Mouse (Mus musculus): ENCODE measurements around the gene Alg12.
"Not testable (repeated sequence)": the region's sequence is repeated elsewhere in the genome, so short reads cannot be mapped to it uniquely, and the experiment has no call there.

Alg12 gene

DNA sequence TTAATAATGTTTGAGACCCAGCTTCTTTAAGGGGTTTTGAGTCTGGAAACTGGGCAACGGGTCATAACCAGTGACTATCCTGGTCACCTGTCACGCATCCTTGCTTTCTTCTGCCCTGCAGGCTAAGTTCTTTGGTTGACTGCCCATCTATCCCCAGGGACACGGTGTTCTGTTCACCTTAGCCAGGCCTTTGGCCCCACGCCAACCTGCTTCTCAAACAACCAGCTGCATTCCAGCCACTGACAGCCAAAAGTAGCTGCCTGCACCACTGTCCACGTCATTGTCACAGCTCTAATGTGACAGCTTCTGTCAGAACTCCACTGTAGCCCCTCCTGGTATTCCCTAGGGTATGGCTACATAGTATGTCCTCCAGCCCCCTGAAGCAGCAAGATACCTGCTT lies 12.4 kb upstream of the Alg12 start:
- DNase-seq (ENCODE audit: extremely low spot score) = no peak

DNA sequence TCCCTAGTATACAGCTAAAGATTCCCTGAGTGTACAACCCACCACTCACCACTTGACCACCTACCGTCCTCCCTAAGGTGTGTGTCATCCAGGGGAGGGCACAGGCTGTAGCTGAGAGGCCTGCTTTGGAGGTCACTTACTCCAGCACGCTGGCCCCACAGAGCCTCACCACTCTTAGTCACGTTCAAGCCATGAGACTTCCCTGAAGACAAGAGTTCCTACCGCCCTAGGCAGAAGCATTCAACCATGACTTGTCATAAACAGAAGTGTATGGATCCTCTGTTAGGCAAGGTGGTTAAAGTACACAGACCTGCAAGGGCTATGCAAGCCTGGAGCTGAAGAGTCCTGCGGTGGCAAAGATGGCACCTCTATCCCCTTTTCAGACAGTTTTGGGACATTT lies 11.6 kb upstream of the Alg12 start:
- no peak for DNase-seq (ENCODE audit: extremely low spot score)

DNA sequence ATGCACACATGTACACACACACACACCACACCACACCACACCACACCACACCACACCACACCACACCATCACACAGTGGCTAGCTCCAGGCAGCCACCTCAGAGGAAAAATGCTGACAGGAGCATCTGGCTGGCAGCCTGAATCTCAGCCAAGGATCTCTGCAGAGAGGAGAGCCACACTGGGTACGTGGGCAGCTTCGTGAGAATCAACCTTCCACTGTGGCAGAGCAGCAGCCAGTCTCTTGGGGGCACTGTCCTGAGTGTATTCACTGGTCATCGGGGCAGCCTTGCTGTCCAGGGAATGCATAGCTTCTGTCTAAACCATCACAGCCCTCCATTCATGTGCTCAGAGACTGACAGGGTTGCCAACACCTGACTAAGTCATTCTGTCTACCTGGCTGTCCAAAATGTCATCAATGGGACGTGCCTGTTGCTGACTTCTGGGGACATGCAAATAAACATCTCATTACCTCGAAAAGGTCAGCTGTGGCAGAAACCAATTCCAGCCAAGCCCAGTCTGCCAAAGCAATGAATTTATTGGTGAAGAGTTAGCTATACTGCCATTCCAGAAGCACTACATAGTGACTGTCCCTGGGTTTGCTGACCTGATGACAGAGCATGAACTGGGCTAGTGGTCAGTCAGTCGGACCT lies 10.8 kb upstream of the Alg12 start:
- no peak for DNase-seq (ENCODE audit: extremely low spot score)

DNA sequence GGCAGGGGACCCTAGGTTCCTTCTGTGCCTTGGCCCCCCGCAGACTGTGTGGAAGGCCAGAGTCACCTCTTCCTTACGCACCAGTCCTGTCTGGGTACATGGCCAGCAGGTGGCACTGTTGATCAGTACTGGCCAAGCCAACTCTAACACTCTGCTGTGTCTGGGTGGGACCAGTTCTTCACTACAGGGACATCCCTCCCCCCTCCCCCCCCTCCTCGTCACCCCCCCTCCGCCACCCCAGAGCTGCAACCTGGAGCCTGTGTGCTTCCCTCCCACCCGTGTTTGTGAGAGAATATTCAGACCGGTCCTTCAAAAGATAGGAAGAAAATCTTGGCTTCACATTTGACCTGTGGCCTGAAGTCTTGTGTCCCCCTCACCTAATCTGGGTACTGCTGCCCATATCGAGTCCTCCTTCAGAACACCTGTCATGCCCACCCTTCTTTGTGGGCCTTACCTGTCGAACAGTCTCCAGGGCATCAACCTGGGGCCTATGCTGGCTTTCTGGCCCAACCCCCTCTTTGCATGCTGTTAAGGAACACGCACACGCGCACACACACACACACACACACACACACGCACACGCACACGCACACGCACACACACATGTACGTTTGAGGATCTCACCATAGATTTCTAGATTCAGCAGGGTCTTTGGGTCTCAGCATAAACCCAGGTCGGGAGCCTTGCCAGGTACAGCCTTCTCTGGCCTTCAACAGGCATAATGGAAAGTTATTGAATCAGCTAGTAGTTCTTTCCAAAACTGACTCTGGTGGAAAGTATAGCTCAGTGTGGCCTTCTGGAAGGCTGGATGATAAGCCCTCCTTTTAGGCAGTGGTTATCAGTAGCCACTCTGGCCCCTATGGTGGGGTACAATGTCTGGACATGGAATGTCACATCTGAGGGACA lies 9.9 kb upstream of the Alg12 start:
- DNase-seq (ENCODE audit: extremely low spot score) = peak; percentile 83

DNA sequence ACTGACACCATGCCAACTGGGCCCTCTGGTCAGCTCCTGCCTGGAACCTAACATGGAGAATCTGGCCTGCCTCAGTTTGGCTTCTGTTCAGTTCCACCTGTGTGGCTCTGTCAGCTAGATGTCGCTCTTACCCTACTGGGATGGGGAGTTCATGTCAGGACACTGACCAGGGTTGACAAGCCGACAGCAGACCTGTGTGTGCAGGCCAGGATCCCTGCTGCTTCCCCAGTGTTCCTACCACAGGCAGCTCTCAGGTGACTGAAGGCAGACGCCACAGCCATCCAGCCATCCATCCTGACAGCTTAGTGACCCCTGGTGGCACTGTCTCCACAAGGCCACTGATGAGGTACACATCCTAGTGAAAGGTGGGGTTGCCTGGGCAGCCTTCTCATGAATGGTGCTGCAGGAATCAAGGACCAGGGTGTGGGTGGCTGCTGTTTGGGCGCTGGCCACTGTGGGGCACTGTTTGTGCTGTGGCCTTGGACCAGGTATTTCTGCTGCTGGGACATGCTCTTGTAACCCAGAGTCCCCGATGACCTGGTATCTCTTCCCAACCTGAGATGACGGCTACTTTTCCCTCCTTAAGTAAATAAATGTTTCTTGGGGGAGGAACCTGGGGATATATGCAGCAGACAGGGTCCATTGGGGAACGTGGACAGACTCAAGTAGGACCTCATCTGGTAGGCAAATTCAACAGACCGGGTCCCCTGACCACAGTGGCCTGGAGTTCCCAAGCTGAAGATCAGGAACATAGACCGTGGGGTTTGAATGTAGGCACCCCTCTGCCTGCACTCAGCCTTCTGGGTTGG lies 9.1 kb upstream of the Alg12 start:
- DNase-seq (ENCODE audit: extremely low spot score) = peak; percentile 72

DNA sequence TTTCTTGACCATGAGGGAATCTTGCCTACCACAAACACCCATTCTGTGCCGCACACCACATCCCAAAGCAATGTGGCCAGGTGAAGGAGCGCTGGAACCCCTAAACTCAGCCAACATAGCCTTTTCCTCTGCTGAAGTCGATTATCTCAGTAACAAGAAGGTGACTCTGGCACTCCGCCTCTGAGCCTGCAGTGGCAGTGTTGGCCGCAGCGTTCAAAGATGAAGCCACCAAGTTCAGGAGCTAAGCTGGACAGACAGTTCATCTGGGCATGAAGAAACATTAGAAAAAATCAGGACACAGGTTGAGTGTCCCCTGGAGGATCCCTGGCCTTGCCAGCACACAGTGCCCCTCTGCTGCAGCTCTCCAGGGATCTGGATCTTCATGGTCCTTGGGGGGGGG lies 8.3 kb upstream of the Alg12 start:
- no peak for DNase-seq (ENCODE audit: extremely low spot score)

DNA sequence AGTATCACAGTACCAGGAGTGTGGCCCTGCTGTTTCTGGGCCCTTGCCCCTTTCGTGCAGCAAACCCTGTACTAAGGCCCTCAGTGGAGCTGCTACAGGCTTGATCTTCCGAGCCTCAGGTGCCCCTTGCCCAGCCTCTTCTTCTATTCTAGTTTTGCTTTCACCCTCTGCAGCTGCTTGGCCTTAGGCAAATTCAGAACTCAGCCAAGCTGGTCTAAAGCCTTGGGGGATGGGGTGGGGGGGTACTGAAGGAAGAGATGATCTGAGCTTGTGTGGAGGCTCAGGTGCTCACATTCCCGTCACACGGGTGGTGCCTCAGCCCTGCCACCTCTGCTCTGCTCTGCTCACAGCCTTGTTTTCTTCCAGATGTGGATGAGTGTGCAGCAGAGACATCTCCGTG lies 4.3 kb upstream of the Alg12 start:
- DNase-seq (ENCODE audit: extremely low spot score) = no peak

DNA sequence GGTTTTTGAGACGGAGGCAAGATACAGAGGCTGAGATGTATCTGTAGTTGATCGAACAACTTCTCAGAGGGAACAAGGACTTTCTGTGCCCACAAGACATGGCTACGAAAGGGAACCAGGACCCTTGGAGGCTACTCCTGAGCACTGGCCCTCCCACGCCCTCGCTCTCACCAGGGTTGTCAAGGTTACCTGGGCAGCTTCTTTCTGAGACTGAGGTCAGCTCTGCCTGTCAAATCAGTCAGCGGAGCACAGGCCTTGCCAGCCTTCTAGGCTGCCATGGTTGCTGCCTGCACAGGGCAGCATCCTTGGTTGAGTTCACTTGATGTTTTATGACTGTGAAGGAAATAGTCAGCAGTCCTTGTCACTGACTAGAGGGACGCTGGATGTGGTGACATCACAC lies 3.4 kb upstream of the Alg12 start:
- DNase-seq (ENCODE audit: extremely low spot score) = no peak

DNA sequence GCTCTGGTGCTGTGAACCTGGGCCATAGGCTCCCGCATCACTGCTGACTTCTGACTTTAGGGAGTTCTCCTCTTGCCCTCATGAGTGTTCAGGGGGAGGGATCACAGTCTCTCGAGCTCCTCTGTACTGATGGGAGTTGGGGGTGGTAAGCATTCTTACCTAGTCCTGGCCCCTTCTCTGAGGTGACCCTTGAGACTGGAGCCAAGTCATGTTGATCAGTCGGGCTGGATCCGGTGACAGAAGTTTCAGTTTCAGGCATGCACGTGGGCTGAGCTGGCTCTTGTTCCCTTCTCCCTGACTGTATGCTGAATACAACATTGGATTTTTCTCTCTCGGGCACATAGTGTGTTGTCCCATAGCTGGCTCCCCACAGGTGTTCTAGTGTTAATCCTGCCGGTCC lies 2.3 kb upstream of the Alg12 start:
- no peak for DNase-seq (ENCODE audit: extremely low spot score)

DNA sequence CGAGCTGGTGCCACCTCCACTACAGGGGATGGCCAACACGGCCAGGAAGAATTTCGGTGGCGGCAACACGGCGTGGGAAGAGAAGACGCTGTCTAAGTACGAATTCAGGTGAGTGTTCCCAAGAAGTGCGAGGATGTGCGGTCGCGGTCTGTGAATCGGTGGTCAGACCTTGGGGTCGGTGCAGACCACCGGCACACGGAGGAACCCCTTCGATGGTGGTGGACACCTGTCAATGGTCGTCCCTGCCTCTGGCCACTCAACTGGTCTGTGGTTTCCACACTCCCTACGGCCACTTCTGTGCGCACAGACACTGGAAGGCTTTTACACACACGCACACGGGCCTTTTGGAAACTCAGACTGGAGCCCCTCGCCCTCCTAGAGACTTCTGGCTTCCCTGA lies 787 bp upstream of the Alg12 start:
- no peak for DNase-seq (ENCODE audit: extremely low spot score)

DNA sequence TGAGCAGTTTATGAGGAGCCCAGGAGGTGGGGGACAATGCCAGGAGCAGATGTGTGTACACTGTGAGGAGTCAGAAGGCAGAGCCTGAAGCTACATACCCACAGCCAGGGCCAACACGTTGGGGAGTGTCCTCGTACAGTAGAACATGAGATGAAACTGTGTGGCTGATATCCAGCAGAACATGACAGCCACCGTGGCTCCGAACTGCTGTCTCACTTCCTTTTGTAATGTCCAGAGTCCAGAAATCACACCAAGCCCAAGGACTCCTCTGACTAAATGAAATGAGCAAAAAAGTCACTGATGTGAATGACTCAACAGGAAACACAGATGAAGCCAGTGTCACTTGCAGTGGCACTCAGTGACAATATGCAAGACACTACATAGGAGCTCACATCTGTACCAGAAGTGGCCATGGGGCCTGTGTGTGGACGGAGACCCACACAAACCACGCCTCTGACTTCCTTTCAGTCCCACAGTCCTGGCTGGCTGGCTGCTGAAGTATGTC lies 3.9 kb downstream of the Alg12 start:
- DNase-seq (ENCODE audit: extremely low spot score) = no peak

DNA sequence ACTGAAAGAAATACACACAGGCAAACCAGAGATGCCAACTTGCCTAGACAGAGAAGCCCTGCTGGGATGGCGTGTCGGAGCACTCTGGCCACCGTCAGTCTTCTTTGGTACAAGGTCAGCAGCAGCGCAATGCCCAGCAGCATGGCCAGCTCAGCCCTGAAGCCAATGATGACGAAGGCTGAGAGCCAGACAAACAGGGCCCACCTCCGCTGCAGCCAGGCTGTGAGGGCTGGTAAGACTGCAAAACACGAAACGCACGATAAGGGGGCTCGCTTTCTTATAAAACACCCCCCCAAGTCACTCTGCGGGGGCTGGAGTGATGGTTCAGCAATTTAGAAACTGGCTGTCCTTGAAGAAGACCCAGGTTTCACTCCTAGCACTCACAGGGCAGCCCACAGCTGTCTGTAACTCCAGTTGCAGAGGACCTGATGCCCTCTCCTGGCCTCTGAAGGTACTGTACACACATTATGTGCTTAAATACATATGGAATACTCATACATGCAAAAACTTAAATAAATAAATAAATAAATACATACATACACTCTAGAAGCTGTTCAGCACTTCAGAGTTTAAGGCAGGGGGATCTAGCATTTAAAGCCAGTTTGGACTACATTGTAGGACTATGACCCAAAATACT lies 4.6 kb downstream of the Alg12 start:
- DNase-seq (ENCODE audit: extremely low spot score) = no peak

DNA sequence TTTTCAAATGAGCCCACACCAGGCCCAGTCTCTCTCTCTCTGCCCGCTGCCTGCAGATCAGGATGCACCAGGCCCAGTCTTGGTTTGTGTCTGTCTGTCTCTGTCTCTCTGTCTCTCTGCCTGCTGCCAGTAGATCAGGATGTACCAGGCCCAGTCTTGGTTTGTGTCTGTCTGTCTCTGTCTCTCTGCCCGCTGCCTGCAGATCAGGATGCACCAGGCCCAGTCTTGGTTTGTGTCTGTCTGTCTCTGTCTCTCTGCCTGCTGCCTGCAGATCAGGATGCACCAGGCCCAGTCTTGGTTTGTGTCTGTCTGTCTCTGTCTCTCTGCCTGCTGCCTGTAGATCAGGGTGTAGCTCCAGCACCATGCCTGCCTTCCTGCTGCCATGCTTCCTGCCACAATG lies 5.2 kb downstream of the Alg12 start:
- not testable (repeated sequence) for DNase-seq (ENCODE audit: extremely low spot score)

DNA sequence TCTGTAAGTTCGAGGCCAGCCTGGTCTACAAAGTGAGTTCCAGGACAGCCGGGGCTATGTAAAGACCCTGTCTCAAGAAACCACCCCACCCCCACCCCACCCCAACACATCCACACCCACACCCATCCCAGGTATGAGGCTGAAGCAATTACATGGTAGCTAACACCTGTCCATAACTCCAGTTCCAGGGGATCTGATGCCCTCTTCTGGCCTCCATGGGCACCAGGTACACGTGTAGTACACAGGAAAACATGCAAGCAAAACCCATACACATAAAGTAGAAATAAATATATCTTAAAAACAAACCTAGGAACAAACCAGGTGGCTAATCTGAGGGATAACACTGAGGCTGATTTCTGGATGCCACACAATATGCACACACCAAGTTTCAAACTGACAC lies 5.9 kb downstream of the Alg12 start:
- no peak for DNase-seq (ENCODE audit: extremely low spot score)

DNA sequence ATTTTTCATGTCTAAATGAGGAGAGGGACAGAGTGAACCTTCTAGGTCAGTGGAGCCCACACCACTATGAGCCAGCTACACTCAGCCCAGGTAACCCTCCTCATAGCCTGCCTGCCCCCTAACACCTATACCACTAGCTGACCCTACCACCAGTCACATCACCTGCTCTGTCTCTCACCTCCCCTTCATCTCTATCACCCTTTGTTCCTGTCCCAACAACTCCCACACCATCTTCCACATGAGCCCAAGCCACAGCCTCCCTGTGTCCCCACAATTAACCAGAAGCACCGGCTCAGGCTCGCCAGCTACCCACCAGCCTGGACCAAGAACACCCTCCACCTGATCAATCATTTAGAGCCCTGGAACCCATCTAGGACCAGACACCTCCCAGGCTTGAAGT lies 8.7 kb downstream of the Alg12 start:
- DNase-seq (ENCODE audit: extremely low spot score) = no peak

DNA sequence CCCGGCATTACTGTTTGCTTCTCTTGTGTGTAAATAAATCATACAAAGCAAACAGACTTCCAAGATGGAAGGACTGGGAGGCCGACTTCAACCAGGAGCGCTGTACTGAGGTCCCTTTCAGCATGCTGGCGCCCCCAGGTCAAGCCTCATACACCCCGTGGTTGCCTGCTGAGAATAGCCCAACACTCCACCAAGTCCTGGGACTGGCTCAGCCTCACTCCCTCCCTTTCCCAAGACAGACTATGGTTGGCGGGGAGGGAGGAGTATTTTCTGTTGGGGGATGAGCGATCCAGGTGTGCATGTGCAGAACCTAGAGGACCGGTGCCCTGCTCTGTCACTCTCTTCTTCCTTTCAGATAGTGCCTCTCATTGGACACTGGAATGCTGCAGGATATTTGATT lies 11.0 kb downstream of the Alg12 start:
- DNase-seq (ENCODE audit: extremely low spot score) = no peak

DNA sequence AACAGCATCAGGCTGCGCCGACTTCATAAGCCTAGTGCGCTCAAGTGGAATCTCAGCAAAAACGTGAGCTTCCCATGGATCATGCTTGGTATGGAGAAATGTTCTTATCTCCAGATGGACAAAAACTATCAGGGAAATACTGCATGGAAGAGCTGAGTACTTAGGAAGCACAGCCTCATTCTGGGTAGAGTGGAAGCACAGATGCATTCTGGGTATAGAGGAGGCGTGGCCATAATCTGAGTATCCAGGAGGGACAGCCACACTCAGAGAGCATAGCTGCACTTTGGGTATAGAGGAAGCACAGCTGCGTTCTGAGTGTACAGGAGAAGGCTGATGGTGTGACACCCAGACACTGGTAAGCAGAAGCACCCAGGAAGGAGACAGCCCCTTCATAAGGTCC lies 16.8 kb downstream of the Alg12 start:
- no peak for DNase-seq (ENCODE audit: extremely low spot score)

DNA sequence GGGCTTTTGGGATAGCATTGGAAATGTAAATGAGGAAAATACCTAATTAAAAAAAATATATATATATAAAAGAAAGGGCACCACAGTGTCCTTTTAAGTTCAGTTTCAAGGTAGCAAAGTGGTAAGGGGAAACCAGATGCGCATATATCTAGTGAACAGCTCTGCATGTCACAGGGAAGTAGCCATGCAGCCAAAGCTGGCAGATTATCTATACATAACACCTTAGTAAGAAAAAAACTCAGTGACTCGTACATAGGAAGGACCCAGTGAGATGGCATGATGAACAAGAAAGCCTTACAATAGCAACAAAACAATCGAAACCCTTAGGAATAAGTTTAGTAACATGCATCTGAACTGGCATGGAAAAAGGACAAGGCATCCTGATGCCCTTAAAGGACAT lies 17.2 kb downstream of the Alg12 start:
- DNase-seq (ENCODE audit: extremely low spot score) = no peak

DNA sequence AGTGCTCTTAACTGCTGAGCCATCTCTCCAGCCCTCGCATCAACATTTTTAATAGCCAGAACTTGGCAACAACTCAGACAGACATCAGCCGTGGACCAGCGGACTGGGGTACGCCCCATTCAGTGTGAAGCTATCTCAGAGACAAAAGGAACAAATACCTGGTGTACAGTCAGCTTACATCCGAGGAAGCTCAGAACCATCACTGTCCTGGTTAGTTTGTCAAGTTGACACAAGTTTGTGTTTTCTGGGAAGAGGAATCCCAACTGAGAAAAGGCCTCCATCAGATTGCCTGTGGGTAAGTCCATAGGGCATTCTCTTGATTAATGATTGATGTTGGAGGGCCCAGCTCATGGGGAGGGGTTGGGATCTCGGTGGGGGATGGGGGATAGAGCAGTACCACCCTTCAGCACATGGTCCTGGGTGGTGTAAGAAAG lies 18.2 kb downstream of the Alg12 start:
- no peak for DNase-seq (ENCODE audit: extremely low spot score)

DNA sequence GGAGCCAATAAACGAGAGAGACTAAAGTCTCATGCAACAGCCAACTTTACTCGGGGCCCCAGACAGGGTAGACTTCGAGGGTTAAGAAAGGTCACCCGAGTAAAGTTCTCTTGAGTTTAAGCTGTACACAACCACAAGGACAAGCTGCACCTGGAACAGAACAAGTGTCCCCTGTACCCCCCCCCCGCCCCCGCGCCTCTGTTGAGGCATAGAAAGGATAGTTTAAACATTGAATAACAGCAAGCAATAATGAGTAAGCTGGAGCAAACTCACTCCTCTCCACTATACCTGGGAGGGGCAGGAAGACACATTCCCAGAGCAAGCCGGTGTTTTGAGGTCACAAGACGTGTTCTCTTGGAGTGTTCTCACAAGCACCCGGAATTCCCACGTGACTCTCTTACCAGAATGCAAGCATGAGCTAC lies 19.2 kb downstream of the Alg12 start:
- DNase-seq (ENCODE audit: extremely low spot score) = no peak

DNA sequence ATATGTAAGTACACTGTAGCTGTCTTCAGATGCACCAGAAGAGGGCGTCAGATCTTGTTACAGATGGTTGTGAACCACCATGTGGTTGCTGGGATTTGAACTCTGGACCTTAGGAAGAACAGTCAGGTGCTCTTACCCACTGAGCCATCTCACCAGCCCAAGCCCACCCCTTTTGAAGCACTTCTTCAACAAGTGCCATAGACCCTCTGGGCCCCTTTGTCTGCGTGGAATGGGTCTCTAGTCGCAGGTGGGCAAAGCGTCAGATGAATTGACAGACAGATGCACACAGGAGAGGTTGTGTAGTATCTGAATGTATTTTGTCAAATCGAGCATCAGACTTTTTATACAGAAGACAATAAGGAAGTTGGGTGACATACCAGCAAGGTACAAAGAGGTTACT lies 24.4 kb downstream of the Alg12 start:
- not testable (repeated sequence) for DNase-seq (ENCODE audit: extremely low spot score)
